Mouse (Mus musculus) ES-Bruce4 (cell line): ENCODE measurements around the gene Prlr. TPM values are rescaled to one million over a fixed set of nuclear protein-coding genes. Genes with fewer than 3 reads are reported as not detected.

Source experiments
- H3K27ac ChIP-seq: 2 replicates; pipeline ENCODE4 v1.5.1; 2012; ENCODE audit warnings: low read length, inconsistent platforms; ENCODE audit not compliant: insufficient read depth
- H3K27me3 ChIP-seq: 2 replicates; pipeline ENCODE4 v1.6.1; 2012; ENCODE audit warnings: mild to moderate bottlenecking, low read length, inconsistent platforms; ENCODE audit not compliant: control insufficient read depth, poor library complexity, insufficient read depth, severe bottlenecking
- H3K36me3 ChIP-seq: 2 replicates; pipeline ENCODE4 v1.6.1; 2012; ENCODE audit warnings: inconsistent platforms, mild to moderate bottlenecking, low read length, moderate library complexity; ENCODE audit not compliant: control insufficient read depth, poor library complexity, insufficient read depth, severe bottlenecking
- H3K4me1 ChIP-seq: one replicate; pipeline ENCODE4 v1.8.1; 2011; ENCODE audit warnings: low read length; ENCODE audit not compliant: control insufficient read depth, insufficient read depth
- H3K4me3 ChIP-seq: 2 replicates; pipeline ENCODE4 v1.5.1; 2011; ENCODE audit warnings: low read depth, mild to moderate bottlenecking, low read length
- H3K9ac ChIP-seq: 2 replicates; pipeline ENCODE4 v1.6.1; 2012; ENCODE audit warnings: low read depth, mild to moderate bottlenecking, inconsistent platforms; ENCODE audit not compliant: poor library complexity, severe bottlenecking
- H3K9me3 ChIP-seq: replicated peaks from 2 replicates; pipeline ENCODE4 v1.6.1; 2012; ENCODE audit warnings: mild to moderate bottlenecking, low read length, inconsistent platforms; ENCODE audit not compliant: control insufficient read depth, poor library complexity, insufficient read depth, severe bottlenecking
- CTCF ChIP-seq: IDR thresholded peaks from one replicate; pipeline ENCODE4 v1.8.1; 2011; ENCODE audit warnings: low read depth, low read length
- EP300 ChIP-seq: IDR thresholded peaks from 2 replicates; pipeline ENCODE4 v1.6.1; 2011; ENCODE audit warnings: low read depth, low read length; ENCODE audit not compliant: insufficient read depth
- POLR2A ChIP-seq: IDR thresholded peaks from one replicate; pipeline ENCODE4 v1.8.1; 2011; ENCODE audit warnings: low read length; ENCODE audit not compliant: insufficient read depth
- polyA plus RNA-seq: library from polyadenylated mRNA; stranded (reverse); fragments of >200 nt; gene quantifications from 2 replicates; pipeline ENCODE4 v1.2.4, GENCODE M21; 2011; ENCODE audit warnings: low read depth; ENCODE audit not compliant: missing spikeins, insufficient read depth, insufficient read length

Prlr gene
- polyA plus RNA-seq, 1 experiment, result 2.6 TPM

DNA sequence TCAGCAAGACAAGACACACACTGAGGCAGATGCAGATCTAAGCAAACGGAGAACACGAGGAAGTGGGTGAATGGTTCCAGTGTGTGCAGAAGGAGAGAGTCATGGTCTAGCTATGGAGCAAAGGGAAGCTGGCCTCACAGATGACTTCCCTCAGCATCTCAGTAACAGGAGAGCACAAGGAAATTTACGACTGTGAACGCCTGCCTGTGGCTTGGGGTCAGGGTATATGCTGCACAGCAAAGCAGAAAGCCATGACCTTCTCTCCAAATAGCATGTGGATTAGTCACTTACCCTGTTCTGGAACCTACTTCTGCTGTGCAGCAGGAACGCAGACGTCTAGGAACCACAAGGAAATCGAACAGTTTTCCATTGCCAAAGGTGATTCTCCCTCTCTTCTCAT lies 1.4 kb upstream of the Prlr start:
- H3K27ac ChIP-seq, result no peak overlapping the region
- no peaks in the 10 kb centered on the region for H3K27me3 ChIP-seq
- no peak overlapping the region for H3K4me3 ChIP-seq
- H3K9me3 ChIP-seq, result no peaks in the 10 kb centered on the region
- no peak overlapping the region for H3K9ac ChIP-seq
- no peaks in the 10 kb centered on the region for H3K4me1 ChIP-seq
- no peaks in the 10 kb centered on the region for H3K36me3 ChIP-seq
- TF ChIP-seq POLR2A (no peak), EP300 (no peak), CTCF (no peak)

DNA sequence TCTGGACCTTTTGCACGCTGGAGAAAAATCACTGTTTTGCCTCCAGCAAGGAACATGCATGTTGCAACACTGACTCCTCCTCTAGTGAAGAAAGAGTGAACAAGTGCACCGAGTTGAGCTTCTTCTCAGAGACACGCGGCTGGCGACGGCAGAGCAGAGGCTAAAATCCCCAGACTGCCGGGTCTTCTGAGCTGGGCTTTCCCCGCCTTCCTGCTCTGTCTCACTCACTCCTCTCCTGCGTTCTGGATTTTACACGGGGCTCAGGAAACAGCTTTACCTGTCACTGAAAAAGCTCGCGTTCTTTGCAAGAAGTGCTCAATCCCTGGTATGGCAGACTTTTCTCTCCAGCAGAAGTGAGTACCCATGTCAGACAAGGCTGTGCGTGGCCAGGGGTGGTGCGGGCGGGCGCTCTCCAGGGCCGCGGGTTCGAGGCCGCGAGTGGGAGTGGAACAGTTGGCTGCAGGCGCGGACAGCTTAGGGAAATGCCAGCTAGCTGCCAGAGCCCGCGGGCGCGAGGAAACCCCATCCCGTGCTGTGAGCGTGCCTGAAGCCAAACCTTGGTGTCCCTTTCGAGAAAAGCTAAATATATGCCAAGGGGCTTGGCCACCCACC lies 587 bp downstream of the Prlr start:
- no peak overlapping the region for H3K9ac ChIP-seq
- H3K27ac ChIP-seq, result no peak overlapping the region
- no peaks in the 10 kb centered on the region for H3K27me3 ChIP-seq
- no peaks in the 10 kb centered on the region for H3K36me3 ChIP-seq
- no peaks in the 10 kb centered on the region for H3K4me1 ChIP-seq
- TF ChIP-seq EP300 (no peak), CTCF (no peak), POLR2A (no peak)
- H3K9me3 ChIP-seq, result no peaks in the 10 kb centered on the region
- peak overlapping the region; percentile 20 for H3K4me3 ChIP-seq

DNA sequence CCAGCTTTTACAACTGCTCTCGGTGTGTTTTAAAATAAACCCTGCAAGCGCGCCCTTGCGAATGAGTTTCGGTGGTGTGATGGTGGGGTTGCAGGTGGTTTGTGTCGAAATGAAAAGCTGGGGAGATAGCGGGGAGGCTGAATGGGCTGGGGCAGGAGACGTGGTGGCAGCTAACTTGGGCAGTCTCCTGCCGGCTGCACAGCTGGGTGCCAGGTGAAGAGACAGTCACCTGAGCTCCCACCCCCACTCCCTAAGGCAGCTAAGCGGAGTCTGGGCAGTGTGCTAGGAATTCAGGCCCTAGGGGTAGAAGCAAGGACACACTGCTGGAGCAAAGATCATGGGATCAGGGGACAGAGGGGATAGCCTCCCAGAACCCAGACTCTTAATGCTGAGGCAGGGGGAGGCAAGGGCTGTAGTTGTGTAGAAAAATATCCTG lies 1.1 kb downstream of the Prlr start:
- no peaks in the 10 kb centered on the region for H3K27me3 ChIP-seq
- no peaks in the 10 kb centered on the region for H3K36me3 ChIP-seq
- peak overlapping the region; percentile 20 for H3K4me3 ChIP-seq
- H3K9me3 ChIP-seq, result no peaks in the 10 kb centered on the region
- no peak overlapping the region for H3K27ac ChIP-seq
- H3K4me1 ChIP-seq, result no peaks in the 10 kb centered on the region
- no peak overlapping the region; the same call in 1 of the 2 replicates for H3K9ac ChIP-seq
- TF ChIP-seq CTCF (no peak), EP300 (peak; percentile 93)

- TF ChIP-seq POLR2A, result no peak
- TF ChIP-seq CTCF, result no peak
- TF ChIP-seq EP300, result no peak
- Histone ChIP-seq H3K36me3 (no peaks in the 10 kb centered on the region), H3K27me3 (no peaks in the 10 kb centered on the region)
Observed at GRCm38 (mm10) chr15:10180694-10181093, 3.7 kb downstream of the Prlr start.

GRCm38 (mm10) chr15:10192101-10192630 lies 15.1 kb downstream of the Prlr start:
- TF ChIP-seq POLR2A (no peak), EP300 (0 out of 2 replicates have a peak, but pooled peaks have one; percentile 56)
- H3K27me3 ChIP-seq, result no peaks in the 10 kb centered on the region
- no peak overlapping the region for H3K27ac ChIP-seq
- H3K9me3 ChIP-seq, result no peaks in the 10 kb centered on the region
- H3K4me3 ChIP-seq, result no peak overlapping the region
- no peaks in the 10 kb centered on the region for H3K4me1 ChIP-seq
- H3K9ac ChIP-seq, result no peak overlapping the region
- H3K36me3 ChIP-seq, result no peaks in the 10 kb centered on the region

More at GRCm38 (mm10) chr15:10180694-10181093, 3.7 kb downstream of the Prlr start:
- no peaks in the 10 kb centered on the region for H3K4me1 ChIP-seq
- no peak overlapping the region for H3K9ac ChIP-seq
- H3K4me3 ChIP-seq, result no peak overlapping the region
- no peak overlapping the region for H3K27ac ChIP-seq
- no peaks in the 10 kb centered on the region for H3K9me3 ChIP-seq

DNA sequence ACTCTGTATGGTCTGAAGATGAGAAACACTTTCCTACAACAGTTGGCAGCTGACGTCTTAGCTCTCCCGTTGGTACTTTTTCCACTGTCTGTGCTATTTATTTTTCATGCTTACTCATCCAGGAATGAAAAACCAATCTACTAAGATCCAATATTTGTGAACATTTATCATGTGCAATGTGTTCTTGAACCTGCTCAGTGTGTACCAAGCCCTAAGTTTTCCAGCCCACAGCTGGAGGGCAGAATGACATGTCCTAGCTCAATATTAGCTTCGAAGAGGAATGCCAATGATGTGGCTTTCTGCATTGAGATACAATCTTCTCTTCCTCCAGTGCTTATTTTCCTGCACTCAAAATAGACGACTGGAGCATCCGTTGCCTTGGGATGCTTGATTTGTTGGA lies 24.0 kb downstream of the Prlr start:
- no peak overlapping the region for H3K4me3 ChIP-seq
- no peak for TF ChIP-seq POLR2A
- no peak for TF ChIP-seq CTCF
- TF ChIP-seq EP300, result no peak
- no peaks in the 10 kb centered on the region for H3K36me3 ChIP-seq
- H3K27me3 ChIP-seq, result no peaks in the 10 kb centered on the region
- H3K4me1 ChIP-seq, result no peaks in the 10 kb centered on the region
- H3K9me3 ChIP-seq, result no peaks in the 10 kb centered on the region
- H3K27ac ChIP-seq, result no peak overlapping the region
- H3K9ac ChIP-seq, result no peak overlapping the region
